Comparison of ENCODE assay signal across 9 mouse cellular contexts in genomic region chr4:133078947-133079346, GRCm38 (mm10). TPM values are rescaled to one million over a fixed set of nuclear protein-coding genes. Genes with fewer than 3 reads are reported as not detected.
DNase-seq lines count a peak whose midpoint lies in the region; ATAC-seq and TF ChIP-seq lines count a peak whose summit lies in the region.
"Had no signal": no experiment of that assay in that cellular context is flagged by ENCODE, and none has a peak within 500 bp of the region (broad histone marks: within the 10 kb centered on the region; RNA-seq: fewer than 3 reads in every experiment).

No protein-coding gene starts in this region.

- intact Hi-C loops in gastrocnemius, postnatal 36 days (cut with DNase I): no loop called here

- no peaks in the 10 kb centered on the region for H3K27me3 ChIP-seq in kidney, embryonic 15.5 days
- no peaks in the 10 kb centered on the region for H3K27me3 ChIP-seq in ES-Bruce4 (ENCODE audit: control insufficient read depth, insufficient read depth, low read length, poor library complexity, severe bottlenecking)
- no peaks in the 10 kb centered on the region for H3K27me3 ChIP-seq in hindbrain, embryonic 16.5 days (replicated peaks; ENCODE audit: control insufficient read depth, insufficient read depth, low read length)

- H3K4me1 ChIP-seq in kidney, embryonic 15.5 days: peaks cover 48% of the 10 kb centered on the region
- H3K4me1 ChIP-seq in ES-Bruce4 (ENCODE audit: control insufficient read depth, insufficient read depth, low read length): peaks cover 6% of the 10 kb centered on the region
- H3K4me1 ChIP-seq in hindbrain, embryonic 16.5 days (ENCODE audit: control insufficient read depth, insufficient read depth, low read depth, low read length): peaks cover 16% of the 10 kb centered on the region

- H3K27ac ChIP-seq in kidney, embryonic 15.5 days: 0 out of 2 replicates have a peak overlapping the region, but pooled peaks have one; percentile 5
- peak overlapping the region; percentile 48 for H3K27ac ChIP-seq in ES-Bruce4 (ENCODE audit: insufficient read depth, low read length)
- H3K27ac ChIP-seq in hindbrain, embryonic 16.5 days (ENCODE audit: low read depth, low read length): peak overlapping the region; percentile 40

- no peak for ATAC-seq in kidney, embryonic 15.5 days (replicated peaks; ENCODE audit: low FRiP score)
- no peak for ATAC-seq in hindbrain, embryonic 16.5 days

- no peak overlapping the region for H3K9ac ChIP-seq in kidney, embryonic 15.5 days
- no peak overlapping the region for H3K9ac ChIP-seq in ES-Bruce4 (ENCODE audit: low read depth, poor library complexity, severe bottlenecking)
- H3K9ac ChIP-seq in hindbrain, embryonic 16.5 days (ENCODE audit: low read depth, low read length): no peak overlapping the region

- no peaks in the 10 kb centered on the region for H3K9me3 ChIP-seq in kidney, embryonic 15.5 days (replicated peaks)
- H3K9me3 ChIP-seq in ES-Bruce4 (replicated peaks; ENCODE audit: control insufficient read depth, insufficient read depth, low read length, poor library complexity, severe bottlenecking): no peaks in the 10 kb centered on the region
- H3K9me3 ChIP-seq in hindbrain, embryonic 16.5 days (ENCODE audit: control insufficient read depth, low read length): no peaks in the 10 kb centered on the region

- no peak for TF ChIP-seq CTCF in ES-Bruce4 (IDR thresholded peaks at IDR 0.05; ENCODE audit: low read depth, low read length)

- 50% methylated on average over 5 of the region's 5 CpGs for WGBS in kidney, embryonic 15.5 days
- WGBS in hindbrain, embryonic 16.5 days: 63% methylated on average over 5 of the region's 5 CpGs

- no peak for DNase-seq in kidney, adult 9 months
- peak; percentile 23 to 26 for DNase-seq in natural killer cell, adult 2 months (ENCODE audit: low spot score in 2 of 2)
- no peak for DNase-seq in adipocyte (ENCODE audit: low spot score)
- no peak for DNase-seq in gastrocnemius, postnatal 36 days
- DNase-seq in cerebellum, adult 18-20 months: no peak
- DNase-seq: right cerebral cortex, postnatal 14 days had no signal

- H3K4me2 ChIP-seq in kidney, embryonic 15.5 days: no peak overlapping the region
- H3K4me2 ChIP-seq in hindbrain, embryonic 16.5 days (ENCODE audit: low read length): no peak overlapping the region

- peaks cover 49% of the 10 kb centered on the region for H3K36me3 ChIP-seq in kidney, embryonic 15.5 days
- H3K36me3 ChIP-seq in ES-Bruce4 (ENCODE audit: control insufficient read depth, insufficient read depth, low read length, poor library complexity, severe bottlenecking): peaks cover 36% of the 10 kb centered on the region
- H3K36me3 ChIP-seq in hindbrain, embryonic 16.5 days (ENCODE audit: control insufficient read depth, insufficient read depth, low read length): peaks cover 11% of the 10 kb centered on the region

- H3K4me3 ChIP-seq in kidney, embryonic 15.5 days (replicated peaks): no peak overlapping the region
- no peak overlapping the region for H3K4me3 ChIP-seq in ES-Bruce4 (ENCODE audit: low read depth, low read length)
- no peak overlapping the region for H3K4me3 ChIP-seq in hindbrain, embryonic 16.5 days (ENCODE audit: low read length)

- no peak for TF ChIP-seq EP300 in ES-Bruce4 (IDR thresholded peaks at IDR 0.05; ENCODE audit: insufficient read depth, low read depth, low read length)

- TF ChIP-seq POLR2A in ES-Bruce4 (IDR thresholded peaks at IDR 0.05; ENCODE audit: insufficient read depth, low read length): no peak

RNA-seq across cellular contexts. Expression of gene Wasf2, which starts 51.4 kb away (rescaled TPM):
- polyA plus RNA-seq in kidney, embryonic 15.5 days (2015; fragmentation: Nextera tagmentation; extraction: Ambion mirVana): 107 and 109 TPM in 2 replicates
- polyA plus RNA-seq in ES-Bruce4 (2011; ENCODE audit: insufficient read depth, insufficient read length, low read depth, missing spikeins): 102 and 103 TPM in 2 replicates
- polyA plus RNA-seq in hindbrain, embryonic 16.5 days (2015; fragmentation: Nextera tagmentation; extraction: Ambion mirVana): 22.7 and 23.2 TPM in 2 replicates
- 10 to 100 TPM; 31.1 to 31.8 TPM for total RNA-seq in gastrocnemius, postnatal 36 days (2021)

Comparison
In these comparisons a context has a peak if more than half of its experiments do, and no peak if none do; other contexts are left out.
1. DNase-seq: peak in natural killer cell, adult 2 months (2 of 2); none in kidney, adult 9 months (single experiment), adipocyte (single experiment), gastrocnemius, postnatal 36 days (0 of 2) and cerebellum, adult 18-20 months (0 of 2).
2. Peak in every context shown above with its lines, with median percentiles within 50 percentile points of each other: H3K27ac ChIP-seq.